Mouse (Mus musculus) layer of hippocampus, adult 8-10 months (tissue): Measurements from ENCODE around the gene Gm6890. TPM values are rescaled to one million over a fixed set of nuclear protein-coding genes. Genes with fewer than 3 reads are reported as not detected.
"Not testable (repeated sequence)": the region's sequence is repeated elsewhere in the genome, so short reads cannot be mapped to it uniquely, and the experiment has no call there.

Experiments
- DNase-seq, 2 experiments: peaks; one replicate each; pipeline ENCODE4 v3.0.0; 2022; ENCODE audit warnings: low spot score in 2 of 2
- total RNA-seq, 4 experiments: library from RNA; stranded (reverse); gene quantifications; 2 replicates each; pipeline ENCODE4 v1.2.4; 2022

Gene Gm6890
- not detected for total RNA-seq

- DNase-seq: not testable (repeated sequence)
Measured at GRCm38 (mm10) chrX:74740627-74741026, at the start of gene Gm6890. TSS of gene Gm6890 (plus strand) at chrX:74740927.

GRCm38 (mm10) chrX:74726195-74726594 is 14.5 kb upstream of the Gm6890 start:
- DNase-seq: not testable (repeated sequence)

GRCm38 (mm10) chrX:74770715-74771114 is 30.0 kb downstream of the Gm6890 start:
- not testable (repeated sequence) for DNase-seq

Other genes starting within 250 kb of the Gm6890 start
- gene Olfr1326-ps1, start 166.0 kb upstream of the Gm6890 start, total RNA-seq: not detected
- gene Olfr1325, start 148.2 kb upstream of the Gm6890 start, total RNA-seq: not detected
- under 1 TPM; 0.43 to 0.73 (median 0.60) TPM for gene Gm5640, start 95.3 kb upstream of the Gm6890 start, total RNA-seq
- gene Gm5936, start 96.3 kb downstream of the Gm6890 start, total RNA-seq: under 1 TPM in 3 of 4 experiments, not detected in 1; 0.11 to 0.52 (median 0.38) TPM